Mouse (Mus musculus) layer of hippocampus, adult 8-10 months (tissue): Measurements from ENCODE around the gene Mapk10. TPM values are rescaled to one million over a fixed set of nuclear protein-coding genes. Genes with fewer than 3 reads are reported as not detected.
"Not testable (repeated sequence)": the region's sequence is repeated elsewhere in the genome, so short reads cannot be mapped to it uniquely, and the experiment has no call there.

Experiments used
- DNase-seq, 2 experiments: peaks; one replicate each; pipeline ENCODE4 v3.0.0; 2022; ENCODE audit warnings: low spot score in 2 of 2
- total RNA-seq, 4 experiments: library from RNA; stranded (reverse); gene quantifications; 2 replicates each; pipeline ENCODE4 v1.2.4; 2022

Gene Mapk10
- total RNA-seq, 4 experiments from 2014 or later, result 428 to 556 (median 477) TPM

- not testable (repeated sequence) for DNase-seq
Observed at GRCm38 (mm10) chr5:102872996-102873395, 338.1 kb downstream of the Mapk10 start.

GRCm38 (mm10) chr5:102868196-102868595 lies 342.9 kb downstream of the Mapk10 start:
- no peak for DNase-seq

- DNase-seq, result no peak
Observed at GRCm38 (mm10) chr5:102859749-102860148, 351.4 kb downstream of the Mapk10 start.

- DNase-seq, result no peak
Observed at GRCm38 (mm10) chr5:102858047-102858446, 353.1 kb downstream of the Mapk10 start.

Other genes with a start within 250 kb of the Mapk10 start
- gene Ptpn13, start 213.9 kb upstream of the Mapk10 start, total RNA-seq, result 10 to 100 TPM; 11.7 to 14.1 (median 12.9) TPM